Mouse (Mus musculus) embryonic facial prominence, embryonic 10.5 days (tissue): ENCODE results near the gene Slc25a39. TPM values are rescaled to one million over a fixed set of nuclear protein-coding genes. Genes with fewer than 3 reads are reported as not detected.
"Not testable (repeated sequence)": the region's sequence is repeated elsewhere in the genome, so short reads cannot be mapped to it uniquely, and the experiment has no call there.

Experiments
- DNase-seq: peaks from one replicate; pipeline ENCODE4 v3.0.0-alpha.2; 2017; ENCODE audit warnings: low spot score
- H3K27ac ChIP-seq: fragments of 300-500 bp; sonication (generic); replicated peaks from 2 replicates; pipeline ENCODE4 v1.5.1; 2016; ENCODE audit warnings: mild to moderate bottlenecking
- H3K27me3 ChIP-seq: fragments of 300-500 bp; sonication (generic); replicated peaks from 2 replicates; pipeline ENCODE4 v1.6.1; 2016; ENCODE audit warnings: low read depth, mild to moderate bottlenecking; ENCODE audit not compliant: poor library complexity, severe bottlenecking
- H3K36me3 ChIP-seq: fragments of 300-500 bp; sonication (generic); replicated peaks from 2 replicates; pipeline ENCODE4 v1.6.1; 2016; ENCODE audit warnings: mild to moderate bottlenecking, moderate library complexity
- H3K4me1 ChIP-seq: fragments of 300-500 bp; sonication (generic); 2 replicates; pipeline ENCODE4 v1.6.1; 2016
- H3K4me3 ChIP-seq: fragments of 300-500 bp; sonication (generic); 2 replicates; pipeline ENCODE4 v1.5.1; 2016; ENCODE audit warnings: mild to moderate bottlenecking, moderate library complexity
- H3K9me3 ChIP-seq: fragments of 300-500 bp; sonication (generic); 2 replicates; pipeline ENCODE4 v1.6.1; 2016; ENCODE audit warnings: mild to moderate bottlenecking
- WGBS: fragments of 180-500 bp; shearing (Covaris S2); methylation state at CpG from one replicate; pipeline ENCODE4 v1.1.7; 2016; 5-methylcytosine and 5-hydroxymethylcytosine counted together
- polyA plus RNA-seq: library from polyadenylated mRNA; unstranded; fragments of >200 nt; fragmentation: Nextera tagmentation; extraction: Ambion mirVana; gene quantifications from 2 replicates; pipeline ENCODE4 v1.2.1, GENCODE M21; 2016

Slc25a39 gene
- polyA plus RNA-seq, 1 experiment from 2014 or later: 229 TPM

GRCm38 (mm10) chr11:102396671-102397141 is 11.0 kb downstream of the Slc25a39 start:
- Histone ChIP-seq H3K4me3 (no peak overlapping the region), H3K27me3 (peaks cover 81% of the 10 kb centered on the region), H3K27ac (no peak overlapping the region), H3K36me3 (peaks cover 2% of the 10 kb centered on the region; the same call in 1 of the 2 replicates), H3K9me3 (no peaks in the 10 kb centered on the region), H3K4me1 (peaks cover 68% of the 10 kb centered on the region)
- 84% methylated on average over 7 of the region's 7 CpGs for WGBS
- no peak for DNase-seq

GRCm38 (mm10) chr11:102396263-102396662 is 11.5 kb downstream of the Slc25a39 start:
- Histone ChIP-seq H3K4me3 (no peak overlapping the region), H3K9me3 (no peaks in the 10 kb centered on the region), H3K4me1 (peaks cover 67% of the 10 kb centered on the region), H3K27ac (no peak overlapping the region), H3K27me3 (peaks cover 76% of the 10 kb centered on the region), H3K36me3 (no peaks in the 10 kb centered on the region)
- 62% methylated on average over 6 of the region's 6 CpGs for WGBS
- DNase-seq: no peak

DNA sequence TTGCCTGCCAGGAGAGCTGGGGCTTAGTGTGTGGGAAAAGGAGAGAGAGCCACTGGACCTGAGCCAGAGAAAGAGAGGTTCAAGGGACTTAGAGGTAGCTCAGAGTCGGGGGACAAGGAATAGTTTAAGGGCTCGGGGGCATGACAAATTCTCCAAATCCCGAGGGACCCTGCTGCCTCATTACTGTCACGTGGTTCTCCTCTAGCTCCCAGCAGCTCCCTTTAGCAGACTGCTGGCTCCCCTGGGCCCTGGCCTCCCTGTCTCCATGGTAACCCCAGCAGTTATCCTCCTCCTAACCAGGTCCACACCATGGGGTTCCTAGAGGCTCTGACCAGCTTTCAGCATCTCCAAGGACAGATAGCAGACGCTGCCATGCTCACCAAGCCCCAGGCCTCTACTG is 12.5 kb downstream of the Slc25a39 start:
- no peak for DNase-seq
- 5% methylated on average over 5 of the region's 5 CpGs for WGBS
- Histone ChIP-seq H3K27ac (no peak overlapping the region), H3K4me3 (peak overlapping the region; percentile 66; the same call in 1 of the 2 replicates), H3K4me1 (peaks cover 62% of the 10 kb centered on the region), H3K9me3 (no peaks in the 10 kb centered on the region), H3K36me3 (no peaks in the 10 kb centered on the region), H3K27me3 (peaks cover 66% of the 10 kb centered on the region)

DNA sequence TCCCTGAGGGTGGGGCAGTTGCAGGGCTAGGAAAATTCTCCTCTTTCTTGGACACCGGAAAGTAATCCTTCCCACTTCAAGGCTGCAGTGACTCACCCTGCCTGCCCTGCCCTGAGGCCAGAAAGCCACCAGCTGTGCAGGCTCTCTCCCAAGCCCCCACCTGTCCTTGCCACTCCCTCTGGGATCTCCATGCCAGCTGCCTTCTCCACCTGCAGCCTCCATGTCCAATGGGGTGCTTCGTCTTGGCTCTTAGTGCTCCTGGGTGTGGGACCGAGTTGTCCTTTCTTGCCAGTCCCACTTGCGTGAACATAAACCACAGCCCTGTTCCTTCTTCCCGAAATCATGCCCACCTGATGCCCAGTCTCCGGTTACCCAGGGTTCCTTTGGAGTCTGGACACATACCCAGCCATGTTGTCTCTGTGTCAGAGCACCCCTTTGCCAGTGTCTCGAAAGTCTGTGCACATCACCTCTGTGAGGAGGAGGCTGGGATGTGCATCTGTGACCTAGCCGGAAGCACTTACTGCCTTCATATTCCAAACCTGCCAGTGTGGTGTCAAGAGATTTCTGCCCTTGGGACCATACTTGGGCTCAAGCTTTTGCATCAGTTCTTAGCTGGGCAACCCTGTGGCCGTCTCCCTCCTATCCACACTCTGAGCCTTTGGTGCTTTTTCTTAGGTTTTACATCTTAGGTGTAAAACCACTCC is 13.2 kb downstream of the Slc25a39 start:
- Histone ChIP-seq H3K4me3 (peak overlapping the region; percentile 66), H3K9me3 (no peaks in the 10 kb centered on the region), H3K27ac (no peak overlapping the region), H3K36me3 (no peaks in the 10 kb centered on the region), H3K4me1 (peaks cover 55% of the 10 kb centered on the region), H3K27me3 (peaks cover 60% of the 10 kb centered on the region)
- DNase-seq: no peak
- 74% methylated on average over 9 of the region's 9 CpGs for WGBS

- Histone ChIP-seq H3K4me1 (peaks cover 48% of the 10 kb centered on the region), H3K9me3 (no peaks in the 10 kb centered on the region), H3K4me3 (peak overlapping the region; percentile 66), H3K36me3 (no peaks in the 10 kb centered on the region), H3K27ac (peak overlapping the region; percentile 76), H3K27me3 (peaks cover 52% of the 10 kb centered on the region)
- WGBS: 10% methylated on average over 17 of the region's 17 CpGs
- no peak for DNase-seq
Observed at GRCm38 (mm10) chr11:102393719-102394420, 13.9 kb downstream of the Slc25a39 start.

GRCm38 (mm10) chr11:102393238-102393634 is 14.5 kb downstream of the Slc25a39 start, which contains the start of gene Rundc3a:
Rundc3a (plus strand) TSS chr11:102393403.
- H3K4me3 ChIP-seq: peak within 1 kb of the TSS; percentile 66
- no peaks in the 10 kb centered on the region for H3K9me3 ChIP-seq
- peaks cover 46% of the 10 kb centered on the region for H3K27me3 ChIP-seq
- DNase-seq: peak; percentile 96
- peak within 1 kb of the TSS; percentile 76 for H3K27ac ChIP-seq
- H3K36me3 ChIP-seq: no peaks in the 10 kb centered on the region
- under 1% methylated on average over 34 of the region's 34 CpGs for WGBS
- H3K4me1 ChIP-seq: peaks cover 48% of the 10 kb centered on the region

DNA sequence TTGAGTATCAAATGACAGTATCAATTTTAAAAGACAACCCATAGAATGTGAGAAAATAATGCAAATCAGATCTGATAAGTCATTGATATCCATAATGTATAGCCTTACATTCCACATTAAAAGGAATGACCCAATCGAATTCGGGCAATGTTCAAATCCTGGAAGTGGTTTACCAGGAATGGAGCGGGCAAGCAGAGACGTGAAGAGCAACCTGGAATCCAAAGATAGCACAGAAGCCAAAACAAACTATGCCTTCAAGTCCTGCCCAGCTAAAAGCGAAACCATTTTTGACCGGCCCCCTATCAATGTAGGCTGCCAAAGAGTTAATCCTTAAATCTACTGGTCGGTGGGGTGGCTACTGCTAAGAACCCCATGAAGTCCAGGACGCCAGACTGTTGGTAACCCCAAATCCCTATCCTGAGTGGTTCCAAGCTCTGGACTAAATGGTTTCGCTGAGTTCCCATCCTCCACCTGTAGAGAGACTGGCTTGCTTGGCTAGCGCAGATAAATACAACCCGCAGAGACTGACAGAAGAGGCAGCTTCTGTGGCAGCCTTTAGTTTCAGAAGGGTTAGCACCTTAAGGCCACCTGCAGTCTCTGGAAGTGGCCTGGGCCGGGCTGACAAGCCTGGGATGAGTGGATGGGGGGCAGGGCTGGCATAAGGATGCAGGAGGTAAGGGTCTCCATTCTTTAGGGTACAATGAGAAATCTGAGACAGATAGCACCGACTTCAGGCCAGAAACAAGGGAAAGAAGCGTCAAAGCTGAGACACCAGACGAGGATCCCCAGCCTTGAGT is 15.1 kb downstream of the Slc25a39 start:
- peak overlapping the region; percentile 76 for H3K27ac ChIP-seq
- H3K27me3 ChIP-seq: peaks cover 40% of the 10 kb centered on the region
- no peaks in the 10 kb centered on the region for H3K9me3 ChIP-seq
- DNase-seq: no peak
- peaks cover 45% of the 10 kb centered on the region for H3K4me1 ChIP-seq
- WGBS: 17% methylated on average over 15 of the region's 15 CpGs
- no peaks in the 10 kb centered on the region for H3K36me3 ChIP-seq
- H3K4me3 ChIP-seq: peak overlapping the region; percentile 66

DNA sequence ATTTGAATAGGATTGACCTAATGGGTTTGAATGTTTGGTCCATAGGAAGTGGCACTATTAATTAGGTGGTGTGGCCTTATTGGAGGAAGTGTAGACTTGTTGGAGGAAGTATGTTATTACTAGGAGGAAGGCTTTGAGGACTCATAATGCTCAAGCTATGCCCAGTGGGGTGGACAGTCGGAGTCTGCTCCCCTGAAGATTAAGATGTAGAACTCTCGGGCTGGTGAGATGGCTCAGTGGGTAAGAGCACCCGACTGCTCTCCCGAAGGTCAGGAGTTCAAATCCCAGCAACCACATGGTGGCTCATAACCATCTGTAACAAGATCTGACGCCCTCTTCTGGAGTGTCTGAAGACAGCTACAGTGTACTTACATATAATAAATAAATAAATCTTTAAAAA is 18.3 kb downstream of the Slc25a39 start:
- not testable (repeated sequence) for H3K4me3 ChIP-seq, DNase-seq, H3K27me3 ChIP-seq, H3K27ac ChIP-seq, H3K9me3 ChIP-seq, H3K36me3 ChIP-seq
- WGBS: 88% methylated on average over 4 of the region's 5 CpGs
- peaks cover 21% of the 10 kb centered on the region for H3K4me1 ChIP-seq

GRCm38 (mm10) chr11:102386121-102386520 is 21.6 kb downstream of the Slc25a39 start:
- no peak overlapping the region for H3K4me3 ChIP-seq
- no peaks in the 10 kb centered on the region for H3K27me3 ChIP-seq
- WGBS: 70% methylated on average over 5 of the region's 5 CpGs
- H3K4me1 ChIP-seq: no peaks in the 10 kb centered on the region
- H3K9me3 ChIP-seq: no peaks in the 10 kb centered on the region
- no peaks in the 10 kb centered on the region for H3K36me3 ChIP-seq
- DNase-seq: no peak
- H3K27ac ChIP-seq: no peak overlapping the region

- Histone ChIP-seq H3K4me1 (no peaks in the 10 kb centered on the region), H3K4me3 (no peak overlapping the region), H3K9me3 (no peaks in the 10 kb centered on the region), H3K36me3 (no peaks in the 10 kb centered on the region), H3K27me3 (no peaks in the 10 kb centered on the region), H3K27ac (no peak overlapping the region)
- no peak for DNase-seq
- WGBS: 65% methylated on average over 4 of the region's 4 CpGs
Observed at GRCm38 (mm10) chr11:102385075-102385474, 22.7 kb downstream of the Slc25a39 start.

DNA sequence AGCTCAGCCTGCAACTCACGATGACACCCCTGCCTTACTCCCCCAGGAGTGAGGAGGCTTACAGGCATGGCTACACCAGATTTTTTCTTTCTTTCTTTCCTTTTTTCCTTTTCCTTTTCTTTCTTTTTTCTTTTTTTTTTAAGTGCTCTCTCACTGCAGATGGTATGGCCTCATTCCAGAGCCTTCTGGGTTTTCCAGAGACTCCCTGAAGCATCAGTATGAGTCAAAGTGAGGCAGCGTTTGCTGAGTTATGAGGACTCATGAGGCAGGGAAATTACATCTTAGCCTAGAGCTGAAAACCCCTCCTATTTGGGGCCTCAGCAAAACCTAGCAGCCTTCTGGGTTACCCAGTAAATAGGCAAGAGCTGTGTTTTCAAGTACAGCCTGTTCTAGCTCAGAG is 23.3 kb downstream of the Slc25a39 start:
- no peak for DNase-seq
- WGBS: 77% methylated on average over 2 of the region's 2 CpGs
- no peaks in the 10 kb centered on the region for H3K4me1 ChIP-seq
- H3K27ac ChIP-seq: no peak overlapping the region
- no peak overlapping the region for H3K4me3 ChIP-seq
- no peaks in the 10 kb centered on the region for H3K9me3 ChIP-seq
- H3K27me3 ChIP-seq: no peaks in the 10 kb centered on the region
- H3K36me3 ChIP-seq: no peaks in the 10 kb centered on the region

- WGBS: 89% methylated on average over 1 of the region's 1 CpGs
- peaks cover 7% of the 10 kb centered on the region; the same call in 1 of the 2 replicates for H3K9me3 ChIP-seq
- no peak overlapping the region for H3K27ac ChIP-seq
- no peaks in the 10 kb centered on the region for H3K36me3 ChIP-seq
- H3K27me3 ChIP-seq: no peaks in the 10 kb centered on the region
- no peak for DNase-seq
- no peak overlapping the region for H3K4me3 ChIP-seq
- H3K4me1 ChIP-seq: no peaks in the 10 kb centered on the region
Observed at GRCm38 (mm10) chr11:102383365-102384136, 24.2 kb downstream of the Slc25a39 start.
